Mouse (Mus musculus) gastrocnemius, postnatal 14 days (tissue): ENCODE measurements around the gene E130308A19Rik. TPM values are rescaled to one million over a fixed set of nuclear protein-coding genes. Genes with fewer than 3 reads are reported as not detected.

ENCODE experiments used
- DNase-seq: peaks from one replicate; pipeline ENCODE4 v3.0.0; 2021; ENCODE audit warnings: mixed read lengths
- intact Hi-C: fragments of 180-260 bp; cut with DNase I; formaldehyde crosslinking; loops from one replicate; pipeline ENCODE4 v1.15.1; 2025; ENCODE audit warnings: low total_unique reads
- long read RNA-seq, 2 experiments: library from polyadenylated mRNA; stranded (forward); transcript quantifications; one replicate each; pipeline ENCODE4 v2.0.0; 2021
- total RNA-seq, 2 experiments: library from RNA; stranded (reverse); gene quantifications; 2 replicates each; pipeline ENCODE4 v1.2.3; 2021

Gene E130308A19Rik
- total RNA-seq = 1 to 10 TPM; 3.7 to 5.2 TPM
- long read RNA-seq, experiment 1, partial matches to known transcripts = 0 of 2 reads
- long read RNA-seq, experiment 1, other reads (novel, unspliced or antisense) = 2 of 2 reads
- long read RNA-seq, experiment 2, full-length matches to known transcripts = 1 of 1 reads
- long read RNA-seq, experiment 2, partial matches to known transcripts = 0 of 1 reads
- long read RNA-seq, experiment 2, other reads (novel, unspliced or antisense) = 0 of 1 reads

GRCm38 (mm10) chr4:59625998-59626910 is at the start of gene E130308A19Rik:
TSS of gene E130308A19Rik (plus strand) at chr4:59626211.
- intact Hi-C loops = no loop called here
- DNase-seq = peak; percentile 72

GRCm38 (mm10) chr4:59580495-59581281 is 45.3 kb upstream of the E130308A19Rik start:
- DNase-seq = no peak
- intact Hi-C loops = no loop called here

GRCm38 (mm10) chr4:59581314-59582185 is 44.5 kb upstream of the E130308A19Rik start, which contains the start of gene Hsdl2:
TSS of gene Hsdl2 (plus strand) at chr4:59581563.
- intact Hi-C loops = no loop called here

GRCm38 (mm10) chr4:59582186-59582585 is 43.8 kb upstream of the E130308A19Rik start:
- intact Hi-C loops = no loop called here
- DNase-seq = no peak

More at GRCm38 (mm10) chr4:59581314-59582185, 44.5 kb upstream of the E130308A19Rik start, which contains the start of gene Hsdl2:
- DNase-seq = peak; percentile 97

- no peak for DNase-seq
- intact Hi-C loops = no loop called here
Observed at GRCm38 (mm10) chr4:59585097-59585496, 40.9 kb upstream of the E130308A19Rik start.

- intact Hi-C loops = no loop called here
- no peak for DNase-seq
Observed at GRCm38 (mm10) chr4:59587215-59587871, 38.7 kb upstream of the E130308A19Rik start.

GRCm38 (mm10) chr4:59587872-59588226 is 38.2 kb upstream of the E130308A19Rik start:
- no peak for DNase-seq
- intact Hi-C loops = no loop called here

- no peak for DNase-seq
- intact Hi-C loops = no loop called here
Observed at GRCm38 (mm10) chr4:59594614-59595013, 31.4 kb upstream of the E130308A19Rik start.

- intact Hi-C loops = no loop called here
- no peak for DNase-seq
Observed at GRCm38 (mm10) chr4:59596556-59596955, 29.5 kb upstream of the E130308A19Rik start.

GRCm38 (mm10) chr4:59602704-59603103 is 23.3 kb upstream of the E130308A19Rik start:
- no peak for DNase-seq
- intact Hi-C loops = no loop called here

- DNase-seq = no peak
- intact Hi-C loops = no loop called here
Observed at GRCm38 (mm10) chr4:59604892-59605291, 21.1 kb upstream of the E130308A19Rik start.

- intact Hi-C loops = no loop called here
- DNase-seq = no peak
Observed at GRCm38 (mm10) chr4:59605501-59605900, 20.5 kb upstream of the E130308A19Rik start.

- intact Hi-C loops = no loop called here
- no peak for DNase-seq
Observed at GRCm38 (mm10) chr4:59610411-59610810, 15.6 kb upstream of the E130308A19Rik start.

- DNase-seq = no peak
- intact Hi-C loops = no loop called here
Observed at GRCm38 (mm10) chr4:59614986-59615385, 11.0 kb upstream of the E130308A19Rik start.

GRCm38 (mm10) chr4:59619611-59620245 is 6.3 kb upstream of the E130308A19Rik start:
- no peak for DNase-seq
- intact Hi-C loops = loop anchor here (5.0 kb wide), 1 partner anchor 158 kb away; no protein-coding TSS in a partner anchor

GRCm38 (mm10) chr4:59625676-59625997 is 374 bp upstream of the E130308A19Rik start:
- intact Hi-C loops = no loop called here
- no peak for DNase-seq

- DNase-seq = no peak
- intact Hi-C loops = no loop called here
Observed at GRCm38 (mm10) chr4:59628255-59628654, 2.2 kb downstream of the E130308A19Rik start.
